Mouse (Mus musculus) forebrain, embryonic 13.5 days (tissue): ENCODE data around the gene Zfp428. TPM values are rescaled to one million over a fixed set of nuclear protein-coding genes. Genes with fewer than 3 reads are reported as not detected.

Experiments
- ATAC-seq: fragments of 200-750 bp; cut with Nextera tagmentation; 2 replicates; pipeline ENCODE4 v1.8.0; 2017
- H3K27ac ChIP-seq: fragments of 300-500 bp; sonication (generic); 2 replicates; pipeline ENCODE4 v1.5.1; 2015; ENCODE audit warnings: inconsistent platforms, mild to moderate bottlenecking, moderate library complexity
- H3K27me3 ChIP-seq: fragments of 300-500 bp; sonication (generic); 2 replicates; pipeline ENCODE4 v1.6.1; 2015; ENCODE audit warnings: mild to moderate bottlenecking, inconsistent platforms
- H3K36me3 ChIP-seq: fragments of 300-500 bp; sonication (generic); 2 replicates; pipeline ENCODE4 v1.6.1; 2015; ENCODE audit warnings: mild to moderate bottlenecking, inconsistent platforms; ENCODE audit not compliant: poor library complexity, severe bottlenecking
- H3K4me1 ChIP-seq: fragments of 300-500 bp; sonication (generic); 2 replicates; pipeline ENCODE4 v1.6.1; 2015; ENCODE audit warnings: inconsistent platforms
- H3K4me2 ChIP-seq: fragments of 300-500 bp; sonication (generic); 2 replicates; pipeline ENCODE4 v1.6.1; 2015; ENCODE audit warnings: inconsistent platforms, mild to moderate bottlenecking, moderate library complexity
- H3K4me3 ChIP-seq: fragments of 300-500 bp; sonication (generic); 2 replicates; pipeline ENCODE4 v1.5.1; 2015; ENCODE audit warnings: mild to moderate bottlenecking, inconsistent platforms
- H3K9ac ChIP-seq: fragments of 300-500 bp; sonication (generic); 2 replicates; pipeline ENCODE4 v1.6.1; 2015; ENCODE audit warnings: mild to moderate bottlenecking, inconsistent platforms
- H3K9me3 ChIP-seq: fragments of 300-500 bp; sonication (generic); replicated peaks from 2 replicates; pipeline ENCODE4 v1.6.1; 2016; ENCODE audit warnings: inconsistent platforms
- WGBS: fragments of 180-500 bp; shearing (Covaris S2); methylation state at CpG from one replicate; pipeline ENCODE4 v1.1.7; 2015; 5-methylcytosine and 5-hydroxymethylcytosine counted together
- polyA plus RNA-seq: library from polyadenylated mRNA; unstranded; fragments of >200 nt; fragmentation: Nextera tagmentation; extraction: Ambion mirVana; gene quantifications from 2 replicates; pipeline ENCODE4 v1.2.1, GENCODE M21; 2015

The Zfp428 gene
- 214 and 220 TPM in 2 replicates for polyA plus RNA-seq

DNA sequence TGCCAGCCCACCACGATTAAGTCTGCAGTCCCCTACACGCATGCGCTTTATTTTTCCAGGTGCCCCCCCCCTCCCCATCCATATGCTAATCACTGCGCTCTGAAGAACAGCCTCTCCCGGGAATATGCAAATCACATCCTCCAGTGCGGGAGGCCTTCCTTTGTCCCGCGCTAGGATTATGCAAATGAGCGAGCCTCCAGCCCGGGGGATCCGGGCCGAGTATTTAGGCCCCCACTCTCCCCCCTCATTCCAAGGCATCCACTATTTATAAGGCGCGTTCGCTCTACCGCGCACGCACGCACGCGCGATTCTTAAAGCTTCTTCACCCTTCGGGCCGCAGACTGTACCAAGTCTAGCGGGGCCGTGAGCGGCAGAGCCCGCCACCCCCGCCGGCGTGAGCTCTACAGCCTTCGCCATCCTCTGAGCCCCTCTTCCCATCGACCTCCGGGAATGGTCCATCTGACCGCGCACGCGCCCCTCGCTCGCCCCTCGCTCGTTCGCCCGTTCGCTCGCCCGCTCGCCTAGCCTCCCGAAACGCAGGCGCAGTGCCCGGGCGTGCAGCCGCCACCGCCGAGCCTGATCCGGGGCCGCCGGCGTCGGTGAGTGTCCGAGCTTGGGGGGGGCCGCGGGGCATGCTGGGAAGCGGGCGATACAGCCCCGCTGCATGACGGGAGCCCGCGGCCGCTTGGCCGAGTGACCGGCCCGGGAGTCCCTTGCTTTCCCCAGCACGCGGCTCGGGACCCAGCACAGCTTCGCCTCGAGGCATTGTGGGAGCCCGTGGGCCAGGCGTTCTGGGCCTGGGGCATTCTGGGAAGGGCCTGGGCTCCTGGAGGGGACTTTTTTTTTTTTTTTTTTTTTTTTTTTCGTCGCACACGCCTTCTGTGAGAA lies at the start of gene Zfp428:
Zfp428 (plus strand) TSS at position 169 of the 888 bp plus-strand sequence.
- Histone ChIP-seq H3K9me3 (no peaks in the 10 kb centered on the region), H3K36me3 (peaks cover 35% of the 10 kb centered on the region), H3K27me3 (no peaks in the 10 kb centered on the region), H3K4me2 (peak within 1 kb of the TSS; percentile 81), H3K4me1 (peaks cover 59% of the 10 kb centered on the region), H3K27ac (peak within 1 kb of the TSS; percentile 100), H3K4me3 (peak within 1 kb of the TSS; percentile 57), H3K9ac (peak within 1 kb of the TSS; percentile 91)
- WGBS = under 1% methylated on average over 79 of the region's 84 CpGs
- peak; percentile 93 for ATAC-seq

DNA sequence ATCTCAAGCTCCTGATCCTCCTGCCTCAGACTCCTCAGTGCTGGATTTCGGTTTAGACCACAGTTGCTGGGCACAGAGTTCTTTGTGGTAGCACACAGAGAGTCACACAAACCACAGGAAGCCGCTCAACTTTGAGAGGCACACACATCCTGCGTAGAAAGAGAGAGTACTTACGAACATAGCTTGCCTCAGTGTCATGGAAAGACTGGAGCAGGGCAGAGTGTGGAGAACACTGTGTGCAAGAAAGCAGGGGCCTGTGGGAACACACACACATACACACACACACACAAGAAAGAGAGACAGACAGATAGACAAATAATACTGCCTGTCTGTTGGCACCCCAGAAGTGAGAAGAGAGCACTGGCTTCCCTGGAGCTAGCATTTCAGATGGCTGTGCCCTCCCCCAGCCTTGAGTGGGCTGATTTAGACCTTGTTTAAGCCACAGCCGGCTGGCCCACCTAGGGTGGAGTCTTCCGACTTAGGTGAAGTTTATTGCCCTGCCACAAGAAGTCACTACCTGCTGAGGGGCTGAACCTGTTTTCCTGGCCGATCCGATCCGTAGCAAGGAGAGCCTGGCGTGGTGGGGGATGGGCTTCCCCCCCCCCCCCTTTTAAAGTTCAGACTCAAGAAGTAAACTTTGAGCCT lies 49.0 kb upstream of the Zfp428 start:
- no peak for ATAC-seq

DNA sequence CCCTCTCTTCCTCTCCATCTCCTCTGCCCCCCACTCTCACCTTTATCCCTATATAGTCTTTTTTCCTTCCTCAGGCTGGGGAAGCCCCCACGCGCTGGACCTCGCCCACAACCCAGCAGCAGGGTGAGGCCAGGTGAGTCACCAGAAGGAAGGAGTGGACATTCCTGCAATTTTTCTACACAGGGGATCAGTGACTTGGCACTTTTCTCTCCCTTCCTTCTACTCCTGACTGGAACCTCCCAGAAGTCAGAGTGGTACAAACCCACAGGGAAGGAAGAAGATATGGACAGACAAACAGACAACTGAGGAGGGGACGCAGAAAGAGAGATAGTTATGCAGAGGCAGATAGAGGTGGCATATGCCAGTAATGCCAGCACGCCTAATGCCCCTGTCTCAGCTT lies 47.4 kb upstream of the Zfp428 start:
- Histone ChIP-seq H3K4me1 (peaks cover 9% of the 10 kb centered on the region), H3K9me3 (no peaks in the 10 kb centered on the region), H3K9ac (no peak overlapping the region), H3K27me3 (peaks cover 16% of the 10 kb centered on the region; the same call in 1 of the 2 replicates), H3K27ac (no peak overlapping the region), H3K36me3 (no peaks in the 10 kb centered on the region), H3K4me3 (no peak overlapping the region), H3K4me2 (no peak overlapping the region)
- 80% methylated on average over 5 of the region's 5 CpGs for WGBS
- no peak for ATAC-seq

More for the DNA sequence above, 49.0 kb upstream of the Zfp428 start:
- Histone ChIP-seq H3K4me3 (no peak overlapping the region), H3K36me3 (no peaks in the 10 kb centered on the region), H3K27me3 (peaks cover 11% of the 10 kb centered on the region; the same call in 1 of the 2 replicates), H3K27ac (no peak overlapping the region), H3K4me2 (no peak overlapping the region), H3K4me1 (peaks cover 5% of the 10 kb centered on the region), H3K9ac (no peak overlapping the region), H3K9me3 (no peaks in the 10 kb centered on the region)
- WGBS = 79% methylated on average over 10 of the region's 10 CpGs

DNA sequence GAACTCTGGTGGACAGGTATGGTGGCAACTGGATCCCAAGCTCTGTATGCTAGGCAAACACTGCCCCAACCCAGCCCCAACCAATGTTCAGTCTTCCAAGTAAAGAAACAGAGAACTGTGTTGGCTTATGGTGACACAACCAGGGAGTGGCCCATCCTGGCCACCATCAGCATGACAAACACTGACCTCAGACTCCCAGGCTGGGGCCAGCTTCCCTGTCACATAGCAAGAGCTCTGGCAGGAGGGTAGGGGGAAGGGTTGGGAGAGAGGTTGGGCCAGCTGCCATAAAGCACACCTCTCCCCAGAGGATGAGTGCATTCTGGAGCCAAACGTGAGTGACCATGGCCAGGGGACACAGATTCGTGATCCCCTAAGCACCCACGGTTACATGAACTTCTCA lies 47.0 kb upstream of the Zfp428 start:
- Histone ChIP-seq H3K9me3 (no peaks in the 10 kb centered on the region), H3K36me3 (no peaks in the 10 kb centered on the region), H3K27me3 (peaks cover 16% of the 10 kb centered on the region; the same call in 1 of the 2 replicates), H3K27ac (no peak overlapping the region), H3K4me2 (no peak overlapping the region), H3K4me3 (no peak overlapping the region), H3K4me1 (peaks cover 9% of the 10 kb centered on the region), H3K9ac (no peak overlapping the region)
- 72% methylated on average over 3 of the region's 3 CpGs for WGBS
- no peak for ATAC-seq

- Histone ChIP-seq H3K9me3 (no peaks in the 10 kb centered on the region), H3K9ac (no peak overlapping the region), H3K36me3 (no peaks in the 10 kb centered on the region), H3K27ac (no peak overlapping the region), H3K4me2 (no peak overlapping the region), H3K4me1 (peaks cover 9% of the 10 kb centered on the region), H3K4me3 (no peak overlapping the region), H3K27me3 (peaks cover 16% of the 10 kb centered on the region; the same call in 1 of the 2 replicates)
- 75% methylated on average over 14 of the region's 14 CpGs for WGBS
- no peak for ATAC-seq
Measured at GRCm38 (mm10) chr7:24461376-24462051, 45.3 kb upstream of the Zfp428 start.

- Histone ChIP-seq H3K36me3 (no peaks in the 10 kb centered on the region), H3K4me2 (peak within 1 kb of the TSS; percentile 19; the same call in 1 of the 2 replicates), H3K4me3 (no peak within 1 kb of the TSS), H3K27ac (no peak within 1 kb of the TSS), H3K9me3 (no peaks in the 10 kb centered on the region), H3K9ac (no peak within 1 kb of the TSS), H3K27me3 (peaks cover 16% of the 10 kb centered on the region; the same call in 1 of the 2 replicates), H3K4me1 (peaks cover 9% of the 10 kb centered on the region)
- 7% methylated on average over 25 of the region's 27 CpGs for WGBS
- ATAC-seq = peak; percentile 24; the same call in 1 of the 2 replicates
Measured at GRCm38 (mm10) chr7:24462388-24463319, 44.2 kb upstream of the Zfp428 start, which contains the start of gene Plaur. Gene Plaur (plus strand): TSS chr7:24462484.

GRCm38 (mm10) chr7:24466835-24467234 lies 40.0 kb upstream of the Zfp428 start:
- Histone ChIP-seq H3K9ac (no peak overlapping the region), H3K27ac (no peak overlapping the region), H3K4me3 (no peak overlapping the region), H3K4me2 (no peak overlapping the region), H3K9me3 (peaks cover 4% of the 10 kb centered on the region), H3K27me3 (peaks cover 11% of the 10 kb centered on the region; the same call in 1 of the 2 replicates), H3K4me1 (peaks cover 9% of the 10 kb centered on the region), H3K36me3 (no peaks in the 10 kb centered on the region)
- WGBS = 95% methylated on average over 6 of the region's 6 CpGs
- ATAC-seq = no peak

GRCm38 (mm10) chr7:24467886-24468285 lies 38.9 kb upstream of the Zfp428 start:
- peaks cover 6% of the 10 kb centered on the region; the same call in 1 of the 2 replicates for H3K27me3 ChIP-seq
- peaks cover 4% of the 10 kb centered on the region for H3K9me3 ChIP-seq
- peaks cover 4% of the 10 kb centered on the region; the same call in 1 of the 2 replicates for H3K4me1 ChIP-seq
- H3K36me3 ChIP-seq = no peaks in the 10 kb centered on the region
- ATAC-seq = no peak
- WGBS = 83% methylated on average over 5 of the region's 5 CpGs
- no peak overlapping the region for H3K4me2 ChIP-seq
- H3K4me3 ChIP-seq = no peak overlapping the region
- H3K27ac ChIP-seq = no peak overlapping the region
- H3K9ac ChIP-seq = no peak overlapping the region

DNA sequence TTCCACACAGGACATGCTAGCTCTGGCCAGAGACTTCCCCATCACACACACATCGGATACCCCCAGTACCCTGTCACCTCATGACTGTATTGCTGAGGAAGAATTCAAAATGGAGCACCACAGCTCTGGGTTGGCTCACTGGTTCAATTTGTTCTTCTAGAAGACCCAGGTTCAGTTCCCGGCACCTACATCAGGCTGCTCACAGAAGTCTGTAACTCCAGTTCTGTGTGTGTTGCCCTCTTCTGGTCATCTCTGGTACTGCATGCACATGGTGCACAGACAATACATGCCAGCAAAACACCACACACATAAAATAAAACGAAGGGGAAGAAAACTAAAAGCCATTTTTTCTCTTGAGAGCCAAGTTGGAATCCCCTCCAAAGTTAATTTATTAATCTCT lies 37.7 kb upstream of the Zfp428 start:
- peaks cover 4% of the 10 kb centered on the region for H3K9me3 ChIP-seq

GRCm38 (mm10) chr7:24470356-24470755 lies 36.5 kb upstream of the Zfp428 start:
- H3K4me1 ChIP-seq = peaks cover 5% of the 10 kb centered on the region
- H3K9me3 ChIP-seq = peaks cover 4% of the 10 kb centered on the region
- no peak overlapping the region for H3K27ac ChIP-seq
- WGBS = 94% methylated on average over 7 of the region's 7 CpGs
- no peak overlapping the region for H3K9ac ChIP-seq
- H3K36me3 ChIP-seq = no peaks in the 10 kb centered on the region
- ATAC-seq = no peak
- no peak overlapping the region for H3K4me3 ChIP-seq
- no peaks in the 10 kb centered on the region for H3K27me3 ChIP-seq
- H3K4me2 ChIP-seq = no peak overlapping the region

More for the DNA sequence above, 37.7 kb upstream of the Zfp428 start:
- ATAC-seq = no peak
- Histone ChIP-seq H3K4me2 (no peak overlapping the region), H3K9ac (no peak overlapping the region), H3K36me3 (no peaks in the 10 kb centered on the region), H3K27ac (no peak overlapping the region), H3K4me3 (no peak overlapping the region), H3K4me1 (no peaks in the 10 kb centered on the region), H3K27me3 (0 out of 2 replicates have a peak, but pooled peaks cover 1% of the 10 kb centered on the region)
- 82% methylated on average over 3 of the region's 3 CpGs for WGBS

DNA sequence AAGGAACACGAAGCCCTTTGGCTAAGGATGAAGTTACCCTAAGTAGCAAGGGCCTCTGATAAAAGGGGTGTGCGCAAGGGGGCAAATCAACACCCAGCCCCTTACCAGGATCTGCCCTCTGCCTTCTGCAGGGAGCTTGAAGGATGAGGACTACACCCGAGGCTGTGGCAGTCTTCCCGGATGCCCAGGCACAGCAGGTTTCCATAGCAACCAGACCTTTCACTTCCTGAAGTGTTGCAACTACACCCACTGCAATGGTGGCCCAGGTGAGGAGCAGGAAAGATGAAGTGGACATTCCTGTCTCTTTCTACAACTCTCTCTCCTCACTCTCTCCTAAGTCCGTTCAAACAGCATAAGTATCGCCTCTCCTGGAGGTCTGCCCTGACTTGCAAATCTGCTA lies 34.4 kb upstream of the Zfp428 start:
- no peak overlapping the region for H3K4me2 ChIP-seq
- ATAC-seq = no peak
- 80% methylated on average over 6 of the region's 6 CpGs for WGBS
- no peak overlapping the region for H3K9ac ChIP-seq
- H3K27me3 ChIP-seq = no peaks in the 10 kb centered on the region
- no peak overlapping the region for H3K4me3 ChIP-seq
- H3K36me3 ChIP-seq = no peaks in the 10 kb centered on the region
- H3K27ac ChIP-seq = no peak overlapping the region
- peaks cover 4% of the 10 kb centered on the region for H3K9me3 ChIP-seq
- H3K4me1 ChIP-seq = peaks cover 5% of the 10 kb centered on the region
